Mouse (Mus musculus): ENCODE measurements around the gene Amfr. TPM values are rescaled to one million over a fixed set of nuclear protein-coding genes. Genes with fewer than 3 reads are reported as not detected.

The Amfr gene
- polyA plus RNA-seq, 1 experiment from 2014 or later = 47.3 TPM

- no peak overlapping the region for H3K9ac ChIP-seq (ENCODE audit: low read depth, low read length)
- ATAC-seq (replicated peaks; ENCODE audit: insufficient number of reproducible peaks, low FRiP score, low TSS enrichment) = no peak
- H3K27ac ChIP-seq (ENCODE audit: low read depth, low read length) = no peak overlapping the region
- no peaks in the 10 kb centered on the region for H3K27me3 ChIP-seq (ENCODE audit: control insufficient read depth, insufficient read depth, low read length)
- H3K4me2 ChIP-seq = no peak overlapping the region
- H3K36me3 ChIP-seq (ENCODE audit: control insufficient read depth, insufficient read depth, low read length) = no peaks in the 10 kb centered on the region
- H3K4me3 ChIP-seq (ENCODE audit: low read depth, low read length) = no peak overlapping the region
- H3K4me1 ChIP-seq (ENCODE audit: control insufficient read depth, insufficient read depth, low read length) = no peaks in the 10 kb centered on the region
- WGBS (ENCODE audit: insufficient replicate concordance) = 25% methylated on average over 6 of the region's 6 CpGs
- H3K9me3 ChIP-seq (replicated peaks; ENCODE audit: control insufficient read depth, low read length) = no peaks in the 10 kb centered on the region
These were observed 79.8 kb downstream of the Amfr start for GRCm38 (mm10) chr8:93932873-93933272.

GRCm38 (mm10) chr8:93931336-93931735, 81.3 kb downstream of the Amfr start:
- H3K9ac ChIP-seq (ENCODE audit: low read depth, low read length) = no peak overlapping the region
- H3K27me3 ChIP-seq (ENCODE audit: control insufficient read depth, insufficient read depth, low read length) = no peaks in the 10 kb centered on the region
- no peaks in the 10 kb centered on the region; the same call in 1 of the 2 replicates for H3K9me3 ChIP-seq (replicated peaks; ENCODE audit: control insufficient read depth, low read length)
- H3K36me3 ChIP-seq (ENCODE audit: control insufficient read depth, insufficient read depth, low read length) = no peaks in the 10 kb centered on the region
- WGBS (ENCODE audit: insufficient replicate concordance) = 87% methylated on average over 6 of the region's 6 CpGs
- H3K4me1 ChIP-seq (ENCODE audit: control insufficient read depth, insufficient read depth, low read length) = no peaks in the 10 kb centered on the region
- H3K4me3 ChIP-seq (ENCODE audit: low read depth, low read length) = no peak overlapping the region
- ATAC-seq (replicated peaks; ENCODE audit: insufficient number of reproducible peaks, low FRiP score, low TSS enrichment) = no peak
- H3K27ac ChIP-seq (ENCODE audit: low read depth, low read length) = no peak overlapping the region
- no peak overlapping the region for H3K4me2 ChIP-seq

- no peak for ATAC-seq (replicated peaks; ENCODE audit: insufficient number of reproducible peaks, low FRiP score, low TSS enrichment)
- Histone ChIP-seq H3K4me1 (ENCODE audit: control insufficient read depth, insufficient read depth, low read length) (no peaks in the 10 kb centered on the region; the same call in 1 of the 2 replicates), H3K9ac (ENCODE audit: low read depth, low read length) (no peak overlapping the region), H3K4me3 (ENCODE audit: low read depth, low read length) (no peak overlapping the region), H3K4me2 (no peak overlapping the region), H3K27ac (ENCODE audit: low read depth, low read length) (no peak overlapping the region), H3K27me3 (ENCODE audit: control insufficient read depth, insufficient read depth, low read length) (no peaks in the 10 kb centered on the region), H3K36me3 (ENCODE audit: control insufficient read depth, insufficient read depth, low read length) (no peaks in the 10 kb centered on the region), H3K9me3 (replicated peaks; ENCODE audit: control insufficient read depth, low read length) (no peaks in the 10 kb centered on the region; the same call in 1 of the 2 replicates)
- WGBS (ENCODE audit: insufficient replicate concordance) = 84% methylated on average over 4 of the region's 4 CpGs
These were observed 83.4 kb downstream of the Amfr start for GRCm38 (mm10) chr8:93929233-93929632.

GRCm38 (mm10) chr8:93925513-93925912, 87.1 kb downstream of the Amfr start:
- WGBS (ENCODE audit: insufficient replicate concordance) = 47% methylated on average over 3 of the region's 3 CpGs
- 0 out of 2 replicates have a peak overlapping the region, but pooled peaks have one; percentile 34 for H3K9ac ChIP-seq (ENCODE audit: low read depth, low read length)
- no peak overlapping the region for H3K4me3 ChIP-seq (ENCODE audit: low read depth, low read length)
- no peaks in the 10 kb centered on the region; the same call in 1 of the 2 replicates for H3K4me1 ChIP-seq (ENCODE audit: control insufficient read depth, insufficient read depth, low read length)
- ATAC-seq (replicated peaks; ENCODE audit: insufficient number of reproducible peaks, low FRiP score, low TSS enrichment) = no peak
- H3K27me3 ChIP-seq (ENCODE audit: control insufficient read depth, insufficient read depth, low read length) = no peaks in the 10 kb centered on the region
- H3K36me3 ChIP-seq (ENCODE audit: control insufficient read depth, insufficient read depth, low read length) = no peaks in the 10 kb centered on the region
- H3K9me3 ChIP-seq (replicated peaks; ENCODE audit: control insufficient read depth, low read length) = no peaks in the 10 kb centered on the region; the same call in 1 of the 2 replicates
- no peak overlapping the region for H3K27ac ChIP-seq (ENCODE audit: low read depth, low read length)
- H3K4me2 ChIP-seq = no peak overlapping the region

DNA sequence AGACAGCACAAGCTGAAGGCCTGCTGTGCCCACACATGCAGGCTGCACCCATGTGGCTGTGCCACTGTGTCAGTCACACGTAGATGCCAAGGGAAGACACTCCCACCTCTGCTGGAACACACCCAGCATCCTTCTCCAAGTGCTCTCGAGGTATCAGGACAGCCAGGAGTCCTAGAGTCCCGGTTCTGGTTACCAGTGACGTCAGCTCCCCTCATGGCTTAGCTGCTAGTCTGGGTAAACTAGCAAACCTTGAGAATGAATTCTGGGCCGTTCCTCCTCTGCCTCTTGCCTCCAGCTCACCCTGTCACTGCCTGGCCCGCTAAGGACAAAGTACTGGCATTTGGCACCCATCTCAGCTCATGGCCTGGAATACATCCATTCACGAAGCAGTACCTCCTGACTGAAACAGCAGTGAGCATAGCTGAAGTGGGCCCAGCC, 88.7 kb downstream of the Amfr start:
- Histone ChIP-seq H3K27me3 (ENCODE audit: control insufficient read depth, insufficient read depth, low read length) (no peaks in the 10 kb centered on the region), H3K4me3 (ENCODE audit: low read depth, low read length) (no peak overlapping the region), H3K27ac (ENCODE audit: low read depth, low read length) (no peak overlapping the region), H3K4me2 (no peak overlapping the region), H3K9me3 (replicated peaks; ENCODE audit: control insufficient read depth, low read length) (no peaks in the 10 kb centered on the region; the same call in 1 of the 2 replicates), H3K9ac (ENCODE audit: low read depth, low read length) (no peak overlapping the region), H3K4me1 (ENCODE audit: control insufficient read depth, insufficient read depth, low read length) (peaks cover 7% of the 10 kb centered on the region), H3K36me3 (ENCODE audit: control insufficient read depth, insufficient read depth, low read length) (no peaks in the 10 kb centered on the region)
- ATAC-seq (replicated peaks; ENCODE audit: insufficient number of reproducible peaks, low FRiP score, low TSS enrichment) = no peak
- WGBS (ENCODE audit: insufficient replicate concordance) = 51% methylated on average over 7 of the region's 7 CpGs

Small RNA genes within 50 kb of the gene (microRNA-seq; reads per million reads assigned to microRNA genes)
- not detected for gene Gm24159 (ENCODE audit: borderline number of aligned reads)

Other genes starting within 250 kb of the Amfr start
- 13.9 and 15.5 TPM in 2 replicates for gene Gnao1, start 202.9 kb downstream of the Amfr start, polyA plus RNA-seq (2014; fragmentation: Nextera tagmentation; extraction: Ambion mirVana)
- 91.3 and 94.6 TPM in 2 replicates for gene Nudt21, start 24.2 kb upstream of the Amfr start, polyA plus RNA-seq (2014; fragmentation: Nextera tagmentation; extraction: Ambion mirVana)
- gene Ogfod1, start 24.4 kb upstream of the Amfr start, polyA plus RNA-seq (2014; fragmentation: Nextera tagmentation; extraction: Ambion mirVana) = 13.2 and 13.9 TPM in 2 replicates
- 8.7 and 10.6 TPM in 2 replicates for gene Bbs2, start 86.1 kb upstream of the Amfr start, polyA plus RNA-seq (2014; fragmentation: Nextera tagmentation; extraction: Ambion mirVana)
- gene Mt4, start 124.4 kb upstream of the Amfr start, polyA plus RNA-seq (2014; fragmentation: Nextera tagmentation; extraction: Ambion mirVana) = not detected in 2 replicates
- 22.7 TPM in 2 replicates for gene Mt3, start 139.8 kb upstream of the Amfr start, polyA plus RNA-seq (2014; fragmentation: Nextera tagmentation; extraction: Ambion mirVana)
- 58.5 and 102 TPM in 2 replicates for gene Mt2, start 159.8 kb upstream of the Amfr start, polyA plus RNA-seq (2014; fragmentation: Nextera tagmentation; extraction: Ambion mirVana)
- 270 and 395 TPM in 2 replicates for gene Mt1, start 166.2 kb upstream of the Amfr start, polyA plus RNA-seq (2014; fragmentation: Nextera tagmentation; extraction: Ambion mirVana)
- gene Nup93, start 201.7 kb upstream of the Amfr start, polyA plus RNA-seq (2014; fragmentation: Nextera tagmentation; extraction: Ambion mirVana) = 73.4 and 79.1 TPM in 2 replicates